Mouse (Mus musculus) frontal cortex, postnatal 14 days (tissue): Measurements from ENCODE around the gene Cym.

Source experiments
- DNase-seq, 2 experiments: peaks; one replicate each; pipeline ENCODE4 v3.0.0; 2022; ENCODE audit warnings: low spot score in 2 of 2

Gene Cym

DNA sequence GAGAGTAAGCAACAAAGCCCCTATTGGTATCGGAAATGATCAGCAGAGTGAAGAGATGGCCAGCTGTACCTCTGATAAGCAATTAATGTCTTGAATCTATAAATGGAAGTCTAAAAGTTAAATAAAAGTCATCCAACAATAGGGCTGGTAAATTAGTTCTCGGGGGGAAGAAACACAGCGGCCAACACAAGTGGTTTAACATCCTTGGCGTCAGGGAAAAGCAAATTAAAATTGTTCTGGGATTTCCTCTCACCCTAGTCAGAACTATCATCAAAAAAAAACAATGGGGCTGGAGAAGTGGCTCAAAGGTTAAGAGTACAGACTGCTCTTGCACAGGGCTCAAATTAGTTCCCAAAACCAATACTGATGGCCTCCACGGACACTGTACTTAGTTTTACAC, 4.3 kb upstream of the Cym start:
- no peak for DNase-seq

GRCm38 (mm10) chr3:107223230-107223629, 1.7 kb upstream of the Cym start:
- no peak for DNase-seq

- no peak for DNase-seq
Observed at GRCm38 (mm10) chr3:107218572-107218971, 3.0 kb downstream of the Cym start.

DNA sequence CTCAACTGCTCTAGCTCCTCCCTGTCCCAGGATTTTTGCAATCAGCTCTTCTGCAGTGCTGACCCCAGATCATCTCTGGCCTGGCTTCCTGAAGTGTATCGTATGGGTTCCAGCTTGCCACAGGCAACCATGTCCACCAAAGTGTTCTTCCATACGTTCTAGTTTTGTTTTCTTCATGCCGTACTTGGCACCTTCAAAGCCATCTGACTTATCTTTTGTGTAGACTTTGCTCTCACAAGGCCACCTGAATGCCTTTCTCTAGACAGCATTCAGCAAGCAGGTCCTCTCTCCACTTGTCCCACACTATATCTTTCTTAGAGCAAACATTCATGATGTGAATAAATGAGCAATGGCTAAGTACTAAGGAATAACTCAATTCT, 4.4 kb downstream of the Cym start:
- DNase-seq = no peak

- no peak for DNase-seq
Observed at GRCm38 (mm10) chr3:107216400-107217100, 5.0 kb downstream of the Cym start.

- no peak for DNase-seq
Observed at GRCm38 (mm10) chr3:107214606-107215005, 6.9 kb downstream of the Cym start.

GRCm38 (mm10) chr3:107207625-107208253, 13.8 kb downstream of the Cym start:
- no peak for DNase-seq

GRCm38 (mm10) chr3:107206490-107207150, 14.9 kb downstream of the Cym start:
- no peak for DNase-seq

DNA sequence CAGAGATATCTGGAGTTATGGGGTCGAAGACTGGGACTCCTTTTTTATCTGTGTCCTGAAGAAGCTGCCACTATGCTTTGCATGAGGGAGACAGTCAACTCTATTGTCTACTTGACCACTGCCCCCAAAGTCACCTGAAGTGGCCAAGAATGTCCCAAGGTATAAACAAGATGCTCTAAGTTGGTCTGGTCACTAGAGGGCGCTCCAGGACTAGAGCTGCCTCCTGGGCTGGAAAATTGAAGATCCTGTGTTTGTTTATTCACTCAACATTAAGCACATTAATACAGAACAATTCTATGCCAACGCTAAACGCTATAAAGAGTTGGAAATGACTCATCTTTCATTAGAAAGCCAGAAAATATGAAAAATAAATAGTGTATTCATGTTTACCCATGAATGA, 15.5 kb downstream of the Cym start:
- DNase-seq = peak in 1 of 2 experiments; percentile 58

GRCm38 (mm10) chr3:107205170-107205569, 16.4 kb downstream of the Cym start:
- DNase-seq = no peak

DNA sequence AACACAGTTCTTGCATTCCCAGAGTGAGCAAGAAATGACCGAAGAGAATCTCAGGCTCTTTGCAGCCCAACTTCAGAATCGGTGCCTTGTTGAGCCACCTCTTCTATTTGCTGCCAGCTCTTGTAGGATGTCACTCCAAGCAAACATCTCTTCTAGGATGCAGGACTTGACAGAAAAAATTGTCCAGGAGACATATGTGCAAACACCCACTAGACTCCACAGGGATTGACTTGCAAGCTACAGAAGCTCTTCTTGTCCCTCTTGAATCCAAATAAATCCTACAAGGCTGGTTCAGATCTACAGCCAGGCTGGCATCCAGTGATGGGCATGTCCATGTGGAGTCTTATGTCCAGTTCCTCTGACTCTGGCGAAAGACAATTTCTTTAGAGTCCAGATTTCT, 17.1 kb downstream of the Cym start:
- no peak for DNase-seq

- no peak for DNase-seq
Observed at GRCm38 (mm10) chr3:107201310-107202180, 20.0 kb downstream of the Cym start.

DNA sequence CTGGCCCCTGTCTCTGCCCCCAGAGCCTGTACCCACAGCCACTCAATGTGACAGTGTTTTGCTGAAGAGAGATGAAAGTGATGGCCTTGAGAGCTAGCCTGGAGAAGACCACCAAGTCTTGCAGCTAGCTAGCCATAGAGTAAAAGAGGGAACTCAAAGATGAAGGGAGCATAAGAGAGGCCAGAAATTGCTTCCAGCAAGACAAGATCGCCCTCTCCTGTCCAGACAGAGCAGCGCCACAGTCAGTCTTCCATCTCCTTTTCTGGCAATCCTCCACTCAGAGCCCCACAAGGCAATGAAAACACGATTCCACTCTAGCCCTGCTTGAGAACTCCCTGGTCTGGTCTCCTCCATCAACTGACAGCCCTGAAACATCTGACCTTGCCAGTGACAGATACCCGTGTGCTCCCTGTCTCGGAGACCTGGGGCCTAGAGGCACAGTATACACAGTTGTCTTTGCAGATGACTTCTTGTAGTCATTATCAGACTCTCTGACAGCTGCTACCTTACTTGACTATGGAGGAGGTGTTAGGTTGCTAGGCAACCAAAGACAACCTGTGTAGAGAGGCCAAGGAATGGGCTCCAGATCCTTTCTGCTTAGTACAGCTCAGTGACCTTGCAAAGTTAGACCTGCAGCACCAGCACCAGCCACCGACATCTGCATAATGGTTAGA, 33.2 kb downstream of the Cym start:
- DNase-seq = peak; percentile 47 to 63

DNA sequence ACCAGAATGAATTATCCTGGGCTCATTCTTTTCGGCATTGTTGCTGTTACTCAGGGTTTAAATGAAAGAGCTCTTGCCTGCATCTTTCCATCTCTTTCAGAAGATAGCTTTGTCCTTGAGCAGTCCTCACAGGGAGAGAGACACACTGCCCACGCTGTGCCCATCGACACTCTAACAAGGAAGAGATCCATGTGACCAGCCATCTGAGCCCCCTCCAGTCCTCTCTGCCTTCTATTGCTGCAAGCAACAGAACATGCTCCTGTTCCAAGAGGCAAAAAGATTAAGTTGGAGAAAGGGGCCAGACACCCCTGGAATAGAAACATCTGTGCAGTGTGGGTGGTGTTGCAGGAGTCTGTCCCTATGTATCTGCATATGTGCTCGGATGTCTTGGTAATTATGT, 34.5 kb downstream of the Cym start:
- no peak for DNase-seq

GRCm38 (mm10) chr3:107185597-107185996, 35.9 kb downstream of the Cym start:
- DNase-seq = no peak

DNA sequence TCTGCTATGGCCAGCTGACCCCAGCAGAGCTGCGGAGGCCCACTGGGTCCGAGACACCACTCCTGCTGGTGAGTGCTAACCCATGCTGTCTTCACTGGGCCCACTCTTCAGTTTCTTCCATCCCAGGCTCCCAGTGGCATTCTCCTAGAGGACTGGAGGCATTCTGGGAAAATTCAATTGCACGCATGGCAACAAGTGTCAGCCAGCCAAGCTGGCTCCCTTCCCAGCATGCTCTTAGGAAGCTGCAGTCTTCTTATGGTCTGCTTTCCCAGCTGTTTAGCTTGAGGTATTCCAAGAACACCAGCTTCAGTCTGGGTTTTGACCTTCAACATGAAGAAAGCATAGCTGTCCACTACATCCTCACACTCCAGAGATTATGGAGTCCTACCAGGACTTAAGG, 38.4 kb downstream of the Cym start:
- no peak for DNase-seq

DNA sequence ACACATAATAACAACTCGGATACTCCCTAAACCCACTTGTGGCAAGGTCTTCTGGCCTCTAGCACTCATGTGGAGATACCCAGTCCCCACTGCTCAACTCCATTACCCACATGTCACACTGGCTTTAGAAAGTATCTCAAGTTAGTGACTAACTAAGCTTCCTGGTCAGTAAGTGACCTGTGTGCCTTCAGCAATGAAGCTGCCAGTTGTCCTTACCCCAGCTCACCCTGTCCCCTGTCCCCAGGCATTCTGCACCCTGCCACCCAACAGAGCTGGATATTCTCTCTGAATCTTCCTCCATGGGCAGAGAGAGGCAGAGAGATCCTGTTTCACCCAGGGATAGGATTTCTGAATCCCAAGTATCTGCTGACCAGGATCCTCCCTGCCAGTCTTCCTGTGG, 38.8 kb downstream of the Cym start, which contains the start of gene Kcna10:
Gene Kcna10 (plus strand): TSS at position 301 of the 400 bp plus-strand sequence.
- no peak for DNase-seq

GRCm38 (mm10) chr3:107180860-107181259, 40.7 kb downstream of the Cym start:
- no peak for DNase-seq

- no peak for DNase-seq
Observed at GRCm38 (mm10) chr3:107176501-107176900, 45.0 kb downstream of the Cym start.

DNA sequence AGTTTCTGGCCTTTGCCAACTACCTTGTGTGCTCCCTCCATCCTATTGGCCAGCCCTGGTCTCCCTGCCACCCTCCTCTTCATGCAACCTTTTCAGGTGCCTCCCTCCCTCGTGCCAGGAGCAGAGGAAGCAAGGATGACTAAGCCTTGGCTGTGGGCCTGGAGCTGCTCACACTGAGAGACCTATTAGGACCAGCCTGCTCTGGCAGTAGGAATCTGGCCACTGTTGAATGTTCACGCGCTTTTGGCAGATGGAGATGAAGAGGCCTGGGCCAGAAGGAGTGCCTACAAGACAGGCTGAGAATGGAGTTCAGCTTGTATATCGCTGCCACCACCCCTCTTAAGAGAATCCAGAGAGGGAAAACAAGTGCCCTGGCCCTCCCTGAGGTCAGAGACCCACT, 46.0 kb downstream of the Cym start:
- DNase-seq = no peak

GRCm38 (mm10) chr3:107172556-107172955, 49.0 kb downstream of the Cym start:
- no peak for DNase-seq

DNA sequence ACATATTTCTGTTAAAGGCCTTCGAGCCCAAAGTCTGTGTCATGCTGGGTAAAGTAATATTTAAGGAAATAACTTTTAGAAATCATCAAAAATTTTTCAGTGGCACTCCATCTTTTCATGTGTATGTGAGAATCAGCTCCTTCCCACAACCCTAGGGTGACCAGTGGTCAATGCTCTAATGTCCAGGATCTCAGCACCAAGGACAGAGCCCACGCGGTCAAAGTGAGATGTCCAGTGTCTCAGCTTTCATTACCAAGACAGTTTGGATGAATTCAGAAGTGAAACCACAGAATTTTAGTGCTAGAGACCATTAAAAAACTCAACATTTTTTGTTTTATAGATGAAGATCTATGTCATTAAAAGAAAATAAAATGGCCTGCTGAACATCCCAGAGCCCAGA, 49.6 kb downstream of the Cym start:
- DNase-seq = no peak
